Mouse (Mus musculus) adrenal gland, postnatal 25 days (tissue): Measurements from ENCODE around the gene Ano1. TPM values are rescaled to one million over a fixed set of nuclear protein-coding genes. Genes with fewer than 3 reads are reported as not detected.
A peak's percentile ranks its signal among the peaks of the same experiment; 100 is the strongest.

Source experiments
- DNase-seq: peaks from one replicate; pipeline ENCODE4 v3.0.0; 2021; ENCODE audit warnings: mixed read lengths
- long read RNA-seq: library from polyadenylated mRNA; stranded (forward); transcript quantifications from one replicate; pipeline ENCODE4 v2.0.0, GENCODE M21; 2021
- total RNA-seq: library from RNA; stranded (reverse); gene quantifications from 2 replicates; pipeline ENCODE4 v1.2.3, GENCODE M21; 2021

Ano1 gene
- total RNA-seq, result 18.6 and 25.4 TPM in 2 replicates
- long read RNA-seq, partial matches to known transcripts, result 3 of 5 reads
- long read RNA-seq, other reads (novel, unspliced or antisense), result 2 of 5 reads

GRCm38 (mm10) chr7:144751833-144752232 lies at the start of gene Ano1:
Gene Ano1 (minus strand): TSS chr7:144751974.
- DNase-seq, result no peak

- DNase-seq, result no peak
Observed at GRCm38 (mm10) chr7:144798471-144798870, 46.7 kb upstream of the Ano1 start.

DNA sequence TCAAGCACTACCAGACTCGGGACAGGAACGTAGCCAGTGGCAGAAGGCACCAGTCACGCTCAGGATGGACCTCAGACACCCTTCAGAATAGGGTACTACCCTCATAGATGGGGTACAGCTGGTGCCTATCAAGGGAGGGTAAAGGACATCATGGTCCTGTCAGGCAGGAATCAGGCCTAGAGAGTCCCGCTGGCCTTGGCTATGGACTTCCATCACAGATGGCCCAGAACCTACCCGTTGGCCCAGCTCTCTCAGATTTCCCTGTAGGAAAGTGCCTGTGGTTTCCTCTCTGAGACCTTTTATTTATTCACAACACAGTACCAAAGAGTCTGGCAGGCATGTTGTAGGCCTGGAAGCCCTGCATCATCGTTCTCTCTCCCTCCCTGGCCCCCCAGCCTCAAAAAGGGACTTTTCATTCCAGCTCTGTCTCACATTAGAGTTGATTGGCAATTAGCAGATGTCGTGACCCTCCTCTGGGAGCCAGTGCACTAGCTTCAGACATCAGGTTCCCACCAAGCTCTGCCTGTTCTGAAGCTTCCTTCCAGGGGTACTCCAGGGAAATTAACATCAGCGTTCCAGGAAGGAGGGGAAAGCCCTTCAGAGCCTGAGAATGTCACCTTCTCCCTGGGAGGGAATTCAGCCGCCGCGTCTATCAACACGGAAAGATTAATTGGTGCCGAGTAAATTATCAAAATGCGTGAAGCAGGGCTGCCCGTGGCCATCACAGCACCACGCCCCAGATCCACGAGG lies 45.4 kb upstream of the Ano1 start:
- DNase-seq, result no peak

DNA sequence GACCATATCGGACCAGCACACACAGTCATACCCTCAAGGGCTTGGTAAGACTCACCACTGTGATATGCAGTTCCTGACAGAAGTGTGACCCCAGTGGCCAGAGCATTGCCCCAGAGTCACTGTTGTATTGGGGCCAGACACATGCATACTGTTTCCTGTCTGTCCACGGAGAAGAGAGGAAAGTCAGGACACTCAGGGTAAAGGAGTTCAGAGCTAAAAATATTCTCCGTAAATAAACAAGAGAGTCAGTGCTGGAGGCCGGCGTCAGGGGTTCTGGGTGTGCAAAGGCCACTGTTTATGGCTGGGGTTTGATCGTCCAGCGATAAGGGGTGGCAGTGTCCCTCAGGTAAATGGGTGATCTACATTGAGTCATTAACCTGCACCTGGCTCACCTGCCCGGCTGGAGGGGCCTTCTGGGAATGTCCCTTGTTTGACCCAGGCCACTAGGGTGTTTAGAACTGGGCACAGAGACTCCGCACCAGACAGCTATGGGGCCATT lies 44.3 kb upstream of the Ano1 start:
- DNase-seq, result no peak

DNA sequence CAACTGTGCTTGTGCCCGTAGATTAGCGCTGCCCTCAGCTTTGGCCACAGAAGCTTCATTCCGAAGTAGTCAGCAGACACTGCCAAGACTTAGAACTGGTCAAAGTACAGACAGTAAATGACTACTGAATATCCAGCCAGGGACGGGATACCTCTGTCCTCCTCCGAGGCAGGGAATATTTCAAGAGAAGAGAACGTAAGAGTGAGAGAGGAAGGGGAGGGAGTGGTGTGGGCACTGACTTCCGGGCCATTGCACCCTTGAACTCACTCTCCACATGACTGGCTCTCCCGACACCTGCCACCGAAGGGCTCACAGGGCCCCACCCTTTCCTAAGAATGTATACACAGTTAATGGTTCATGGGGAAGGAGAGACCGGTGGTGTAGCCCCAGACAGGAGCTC lies 41.5 kb upstream of the Ano1 start:
- DNase-seq, result no peak

DNA sequence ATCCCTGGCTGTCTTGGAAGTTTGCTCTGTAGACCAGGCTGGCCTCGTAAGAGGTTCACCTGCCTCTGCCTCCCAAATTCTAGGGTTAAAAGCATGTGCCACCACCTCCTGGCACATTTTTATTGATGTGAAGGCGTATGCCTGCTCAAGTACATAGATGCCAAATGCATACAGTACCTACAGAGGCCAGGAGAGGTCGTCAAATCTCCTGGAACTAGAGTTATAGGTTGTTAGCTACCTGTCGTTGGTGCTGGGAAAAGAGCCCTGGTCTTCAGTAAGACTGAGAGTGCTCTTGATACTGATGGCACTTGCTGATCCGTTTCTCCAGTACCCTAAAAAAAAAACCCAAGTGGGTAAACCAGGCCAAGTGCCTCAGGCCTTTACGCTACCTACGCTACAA lies 39.7 kb upstream of the Ano1 start:
- no peak for DNase-seq

- no peak for DNase-seq
Observed at GRCm38 (mm10) chr7:144789601-144790556, 38.1 kb upstream of the Ano1 start.

- no peak for DNase-seq
Observed at GRCm38 (mm10) chr7:144788631-144789030, 36.9 kb upstream of the Ano1 start.

DNA sequence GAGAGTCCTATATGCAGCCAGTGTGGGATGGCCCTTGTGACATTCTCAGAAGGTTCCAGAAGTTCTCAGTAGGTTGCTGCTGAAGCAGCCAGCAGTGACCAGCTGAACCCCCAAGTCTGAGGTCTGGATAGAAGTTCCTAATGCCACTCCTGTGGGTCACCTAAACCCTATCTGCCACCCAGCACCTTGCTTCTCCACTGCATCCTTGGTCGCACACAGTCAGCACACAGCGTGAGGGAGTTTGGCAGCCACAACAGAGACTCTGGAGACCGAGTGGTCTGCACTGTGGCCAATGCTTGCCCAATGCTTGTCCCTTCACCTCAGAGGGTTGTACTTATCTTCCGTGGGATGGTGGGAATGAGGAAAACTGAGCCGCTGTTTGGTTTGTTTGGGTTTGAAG lies 35.7 kb upstream of the Ano1 start:
- no peak for DNase-seq

DNA sequence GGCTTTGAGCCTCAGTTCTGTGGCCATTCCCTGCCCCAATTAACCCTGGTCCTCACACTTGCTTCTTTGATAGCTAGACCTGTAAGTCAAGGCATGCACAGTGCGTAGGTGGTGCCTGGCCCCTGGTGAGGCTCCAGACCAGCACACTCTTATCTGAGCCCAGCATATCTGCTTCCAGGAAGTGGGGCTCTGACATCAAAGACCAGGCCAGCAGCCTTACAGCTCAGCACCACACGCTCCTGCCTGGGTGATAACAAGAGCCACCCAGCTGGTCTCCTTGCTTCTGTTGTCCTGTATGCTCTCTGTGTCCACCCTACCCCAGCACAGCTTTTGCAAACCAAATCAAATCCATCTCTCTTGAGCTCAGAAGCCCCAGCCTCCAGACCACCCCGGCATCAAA lies 34.8 kb upstream of the Ano1 start:
- DNase-seq, result no peak

GRCm38 (mm10) chr7:144784176-144784575 lies 32.4 kb upstream of the Ano1 start:
- DNase-seq, result no peak

DNA sequence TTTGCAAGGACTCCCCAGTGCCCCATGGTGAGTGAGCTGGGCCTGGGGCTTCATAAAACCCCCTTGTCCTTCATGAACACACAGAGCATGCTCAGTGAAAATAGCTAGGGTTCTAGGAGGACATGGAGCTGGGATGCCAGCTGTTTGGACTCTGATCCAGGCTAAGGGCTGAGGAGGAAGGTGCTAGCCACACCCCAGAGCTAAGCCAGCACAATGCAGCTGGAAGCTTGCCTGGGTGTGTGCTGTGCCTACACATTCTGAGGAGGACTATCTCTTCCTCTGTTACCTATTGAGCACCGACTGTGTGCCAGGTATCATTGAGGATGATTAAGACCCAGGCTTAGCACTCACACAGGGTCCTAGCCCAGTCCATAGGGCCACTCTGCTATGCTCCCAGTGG lies 30.6 kb upstream of the Ano1 start:
- DNase-seq, result no peak

DNA sequence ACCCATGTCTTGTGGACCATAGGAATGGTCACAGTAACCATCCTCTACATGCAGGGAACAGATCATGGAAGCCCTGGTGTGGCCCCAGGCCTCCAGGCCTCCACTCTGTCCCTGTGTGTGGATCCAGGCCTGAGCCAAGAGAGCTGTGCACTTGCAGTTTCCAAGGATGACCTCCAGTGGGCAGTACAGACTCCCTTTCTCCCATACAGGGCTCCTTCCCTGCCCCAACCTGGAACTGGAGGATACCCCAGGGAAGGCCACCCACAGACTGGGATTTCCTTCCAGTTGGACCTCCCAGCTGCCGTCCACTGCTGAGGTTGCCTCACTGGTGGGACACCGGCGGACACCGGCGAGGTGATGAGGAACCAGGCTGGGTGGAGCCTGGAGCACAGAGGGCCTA lies 29.6 kb upstream of the Ano1 start:
- no peak for DNase-seq

DNA sequence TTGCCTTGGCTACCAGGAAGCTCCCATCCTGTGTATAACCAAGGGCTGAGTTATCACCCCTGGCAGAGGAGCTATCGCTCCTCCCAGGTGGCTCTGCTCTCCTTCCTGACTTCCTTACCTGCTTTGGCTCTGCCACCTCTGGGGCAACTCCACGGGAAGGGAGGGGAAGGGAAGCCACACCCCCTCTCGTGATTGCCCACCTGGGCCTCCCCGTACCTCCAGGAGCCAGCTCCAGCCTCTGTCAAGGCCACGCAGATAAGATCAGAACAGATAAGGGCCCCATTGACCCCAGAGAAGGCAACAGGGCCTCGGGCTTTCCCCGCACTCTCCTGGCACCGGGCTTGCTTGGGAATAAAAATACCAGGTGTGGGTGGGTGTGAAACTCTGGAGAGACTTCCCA lies 28.4 kb upstream of the Ano1 start:
- DNase-seq, result no peak

DNA sequence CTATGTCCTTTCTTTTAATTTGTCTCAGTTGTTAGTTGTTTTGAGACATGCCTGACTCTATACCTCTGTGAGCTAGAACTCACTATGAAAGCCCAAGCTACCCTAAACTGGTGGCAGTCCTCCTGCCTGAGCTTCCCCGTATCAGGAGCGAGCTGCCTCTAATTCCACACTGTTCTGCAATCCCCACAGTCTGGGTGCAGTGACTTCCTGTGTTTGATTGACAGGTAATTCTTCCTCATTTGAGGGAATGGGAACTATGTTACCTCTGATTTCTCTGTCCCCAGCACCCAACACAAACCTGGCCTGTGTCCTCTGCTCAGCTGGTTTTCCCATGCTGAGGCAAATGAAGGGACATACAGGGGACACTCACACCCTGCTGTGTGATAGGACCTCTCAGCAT lies 27.9 kb upstream of the Ano1 start:
- no peak for DNase-seq

DNA sequence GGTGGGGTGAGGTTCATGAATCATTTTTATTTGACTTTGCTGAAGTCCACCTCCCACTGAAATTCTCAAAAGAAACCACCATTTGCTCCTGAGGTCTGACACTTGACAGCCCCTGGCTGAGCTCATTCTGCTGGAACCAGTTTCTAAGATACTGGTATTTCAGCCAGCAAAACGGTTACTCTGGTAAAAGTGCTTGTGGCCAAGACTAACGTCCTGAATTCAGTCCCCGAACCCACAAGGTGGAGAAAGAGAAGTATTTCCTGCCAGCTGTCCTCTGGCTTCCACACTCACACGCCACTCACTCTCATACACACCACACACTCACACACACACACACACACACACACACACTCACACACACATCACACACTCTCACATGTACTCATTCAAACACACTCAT lies 26.0 kb upstream of the Ano1 start:
- DNase-seq, result no peak

GRCm38 (mm10) chr7:144775804-144776447 lies 24.2 kb upstream of the Ano1 start:
- peak; percentile 92 for DNase-seq

GRCm38 (mm10) chr7:144775214-144775613 lies 23.4 kb upstream of the Ano1 start:
- no peak for DNase-seq

- DNase-seq, result no peak
Observed at GRCm38 (mm10) chr7:144774283-144774682, 22.5 kb upstream of the Ano1 start.

DNA sequence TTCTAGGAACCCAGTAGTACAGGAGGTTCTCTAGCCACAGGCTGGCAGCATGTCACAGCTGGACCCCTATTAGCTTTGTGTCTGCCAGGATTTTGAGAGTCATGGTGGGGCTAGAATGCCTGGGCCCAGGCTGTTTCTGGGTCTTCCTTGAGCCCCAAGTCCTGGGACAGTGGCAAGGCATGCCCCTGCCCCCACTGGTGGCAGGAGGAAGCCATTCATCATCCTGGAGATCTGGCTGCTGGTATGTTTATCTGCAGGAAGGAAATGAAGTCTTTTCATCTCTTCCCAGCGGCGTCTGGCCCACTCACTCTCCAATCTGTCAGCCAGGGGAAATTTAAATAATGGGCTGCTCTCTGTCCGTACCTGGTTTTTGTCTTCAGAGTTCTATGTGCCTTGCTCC lies 18.3 kb upstream of the Ano1 start:
- no peak for DNase-seq

- no peak for DNase-seq
Observed at GRCm38 (mm10) chr7:144769434-144770080, 17.8 kb upstream of the Ano1 start.

DNA sequence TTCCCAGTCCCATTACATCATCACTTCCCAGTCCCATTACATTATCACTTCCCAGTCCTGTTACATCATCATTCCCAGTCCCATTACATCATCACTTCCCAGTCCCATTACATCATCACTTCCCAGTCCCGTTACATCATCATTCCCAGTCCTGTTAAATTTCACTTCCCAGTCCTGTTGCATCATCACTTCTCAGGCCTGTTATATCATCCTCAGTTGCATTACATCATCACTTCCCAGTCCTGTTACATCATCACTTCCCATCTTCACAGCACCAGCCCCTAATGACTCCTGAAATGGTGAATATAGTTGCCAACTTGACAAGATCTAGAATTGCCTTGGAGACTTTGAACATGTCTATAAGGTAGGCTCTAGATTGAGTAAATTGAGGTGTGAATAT lies 17.1 kb upstream of the Ano1 start:
- no peak for DNase-seq
